Mouse (Mus musculus) midbrain, postnatal 0 days (tissue): ENCODE measurements around the gene Hnrnpdl. TPM values are rescaled to one million over a fixed set of nuclear protein-coding genes. Genes with fewer than 3 reads are reported as not detected.

Source experiments
- ATAC-seq: fragments of 200-750 bp; cut with Nextera tagmentation; 2 replicates; pipeline ENCODE4 v1.8.0; 2017; ENCODE audit warnings: moderate number of reproducible peaks, mild to moderate bottlenecking, moderate TSS enrichment, moderate library complexity; ENCODE audit not compliant: low FRiP score
- DNase-seq: peaks from one replicate; pipeline ENCODE4 v3.0.0-alpha.2; 2015; ENCODE audit warnings: low spot score
- H3K27ac ChIP-seq: fragments of 300-500 bp; sonication (generic); 2 replicates; pipeline ENCODE4 v1.5.1; 2014; ENCODE audit warnings: low read depth, mild to moderate bottlenecking, low read length, mixed read lengths
- H3K27me3 ChIP-seq: fragments of 300-500 bp; sonication (generic); 2 replicates; pipeline ENCODE4 v1.6.1; 2014; ENCODE audit warnings: low read length, control low read depth, mixed read lengths; ENCODE audit not compliant: insufficient read depth
- H3K36me3 ChIP-seq: fragments of 300-500 bp; sonication (generic); 2 replicates; pipeline ENCODE4 v1.6.1; 2014; ENCODE audit warnings: low read length, control low read depth, mixed read lengths; ENCODE audit not compliant: insufficient read depth
- H3K4me1 ChIP-seq: fragments of 300-500 bp; sonication (generic); 2 replicates; pipeline ENCODE4 v1.6.1; 2014; ENCODE audit warnings: mild to moderate bottlenecking, control low read depth, antibody characterized with exemption, low read length, mixed read lengths; ENCODE audit not compliant: insufficient read depth
- H3K4me2 ChIP-seq: fragments of 300-500 bp; sonication (generic); 2 replicates; pipeline ENCODE4 v1.6.1; 2014; ENCODE audit warnings: low read depth, mild to moderate bottlenecking, low read length, mixed read lengths; ENCODE audit not compliant: poor library complexity, severe bottlenecking
- H3K4me3 ChIP-seq: fragments of 300-500 bp; sonication (generic); 2 replicates; pipeline ENCODE4 v1.5.1; 2014; ENCODE audit warnings: low read depth, mild to moderate bottlenecking, low read length, moderate library complexity
- H3K9ac ChIP-seq: fragments of 300-500 bp; sonication (generic); replicated peaks from 2 replicates; pipeline ENCODE4 v1.6.1; 2014; ENCODE audit warnings: mild to moderate bottlenecking, low read length, moderate library complexity, mixed read lengths; ENCODE audit not compliant: poor library complexity, severe bottlenecking
- H3K9me3 ChIP-seq: fragments of 300-500 bp; sonication (generic); 2 replicates; pipeline ENCODE4 v1.6.1; 2016; ENCODE audit warnings: low read length, control low read depth
- CTCF ChIP-seq: IDR thresholded peaks from 2 replicates; pipeline ENCODE4 v1.5.1; 2016; ENCODE audit warnings: antibody characterized with exemption, mild to moderate bottlenecking
- WGBS: fragments of 180-500 bp; shearing (Covaris S2); extraction: QIAGEN DNeasy Blood & Tissue Kit; methylation state at CpG from one replicate; pipeline ENCODE4 v1.1.7; 2014; 5-methylcytosine and 5-hydroxymethylcytosine counted together
- polyA plus RNA-seq: library from polyadenylated mRNA; unstranded; fragments of >200 nt; fragmentation: Nextera tagmentation; extraction: Ambion mirVana; gene quantifications from 2 replicates; pipeline ENCODE4 v1.2.1, GENCODE M21; 2015
- total RNA-seq: library from RNA; depleted of rRNA; stranded (reverse); fragments of >200 nt; gene quantifications from 2 replicates; pipeline ENCODE4 v1.2.3, GENCODE M21; 2014

Gene Hnrnpdl
- total and polyA plus RNA-seq, 2 experiments from 2014 or later, result 145 to 214 TPM

DNA sequence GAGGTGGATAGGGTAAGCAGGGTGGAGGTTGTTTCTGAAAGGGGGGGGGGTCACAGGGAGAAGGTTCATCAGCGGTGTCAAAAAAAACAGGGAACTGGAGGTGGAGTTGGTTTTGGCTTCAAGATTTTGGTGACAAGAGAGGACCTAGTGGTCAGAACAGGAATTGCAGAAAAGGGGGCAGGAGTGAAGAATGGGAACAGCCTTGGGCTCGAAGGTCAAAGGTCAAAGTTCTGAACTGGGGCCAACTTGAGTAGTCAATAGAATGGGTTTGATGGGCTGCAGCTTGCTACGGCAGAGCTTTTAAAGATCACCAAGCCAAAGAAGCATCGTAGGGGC lies 32.5 kb downstream of the Hnrnpdl start:
- H3K27me3 ChIP-seq, result no peaks in the 10 kb centered on the region
- no peak overlapping the region for H3K9ac ChIP-seq
- ATAC-seq, result no peak
- H3K27ac ChIP-seq, result no peak overlapping the region
- no peak overlapping the region for H3K4me3 ChIP-seq
- no peaks in the 10 kb centered on the region for H3K9me3 ChIP-seq
- no peak overlapping the region for H3K4me2 ChIP-seq
- no peak for TF ChIP-seq CTCF
- H3K4me1 ChIP-seq, result no peaks in the 10 kb centered on the region
- H3K36me3 ChIP-seq, result no peaks in the 10 kb centered on the region
- DNase-seq, result no peak
- 83% methylated on average over 4 of the region's 4 CpGs for WGBS

GRCm38 (mm10) chr5:100006324-100007039 lies 33.0 kb downstream of the Hnrnpdl start:
- Histone ChIP-seq H3K9ac (no peak overlapping the region), H3K4me2 (no peak overlapping the region), H3K27me3 (no peaks in the 10 kb centered on the region), H3K4me3 (no peak overlapping the region), H3K36me3 (no peaks in the 10 kb centered on the region), H3K9me3 (no peaks in the 10 kb centered on the region), H3K27ac (no peak overlapping the region), H3K4me1 (no peaks in the 10 kb centered on the region)
- DNase-seq, result no peak
- TF ChIP-seq CTCF, result no peak
- no peak for ATAC-seq
- 92% methylated on average over 4 of the region's 4 CpGs for WGBS

- DNase-seq (no peak), ATAC-seq (no peak)
- WGBS, result 77% methylated on average over 6 of the region's 6 CpGs
- no peak overlapping the region for H3K4me2 ChIP-seq
- H3K27me3 ChIP-seq, result no peaks in the 10 kb centered on the region
- H3K36me3 ChIP-seq, result no peaks in the 10 kb centered on the region
- H3K27ac ChIP-seq, result no peak overlapping the region
- H3K4me3 ChIP-seq, result no peak overlapping the region
- no peak overlapping the region for H3K9ac ChIP-seq
- no peaks in the 10 kb centered on the region for H3K4me1 ChIP-seq
- TF ChIP-seq CTCF, result no peak
- no peaks in the 10 kb centered on the region for H3K9me3 ChIP-seq
Observed at GRCm38 (mm10) chr5:100005896-100006295, 33.6 kb downstream of the Hnrnpdl start.

DNA sequence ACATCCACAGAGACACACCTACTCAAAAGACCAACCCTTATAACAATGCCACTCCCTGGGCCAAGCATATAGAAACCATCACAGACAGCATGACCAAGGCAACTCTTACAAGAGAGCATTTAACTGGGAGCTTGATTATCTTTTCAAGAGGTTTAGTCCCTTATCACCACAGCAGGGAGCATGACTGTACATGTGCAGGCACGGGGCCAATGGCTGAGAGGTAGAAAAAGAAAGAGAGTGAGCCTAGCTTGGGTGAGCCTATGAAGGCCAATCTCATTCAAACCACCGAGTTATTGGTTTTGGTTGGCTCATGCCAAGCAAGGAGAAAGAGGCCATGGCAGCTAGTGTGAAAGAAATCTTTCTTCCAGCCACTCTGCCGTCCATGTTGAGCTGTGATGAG lies 34.0 kb downstream of the Hnrnpdl start:
- Histone ChIP-seq H3K27me3 (no peaks in the 10 kb centered on the region), H3K4me3 (no peak overlapping the region), H3K4me2 (no peak overlapping the region), H3K36me3 (no peaks in the 10 kb centered on the region), H3K27ac (no peak overlapping the region), H3K9ac (no peak overlapping the region), H3K4me1 (no peaks in the 10 kb centered on the region), H3K9me3 (no peaks in the 10 kb centered on the region)
- WGBS, result 67% methylated on average over 3 of the region's 3 CpGs
- ATAC-seq (no peak), DNase-seq (no peak)
- no peak for TF ChIP-seq CTCF

GRCm38 (mm10) chr5:100003895-100004294 lies 35.6 kb downstream of the Hnrnpdl start:
- no peak overlapping the region for H3K4me2 ChIP-seq

DNA sequence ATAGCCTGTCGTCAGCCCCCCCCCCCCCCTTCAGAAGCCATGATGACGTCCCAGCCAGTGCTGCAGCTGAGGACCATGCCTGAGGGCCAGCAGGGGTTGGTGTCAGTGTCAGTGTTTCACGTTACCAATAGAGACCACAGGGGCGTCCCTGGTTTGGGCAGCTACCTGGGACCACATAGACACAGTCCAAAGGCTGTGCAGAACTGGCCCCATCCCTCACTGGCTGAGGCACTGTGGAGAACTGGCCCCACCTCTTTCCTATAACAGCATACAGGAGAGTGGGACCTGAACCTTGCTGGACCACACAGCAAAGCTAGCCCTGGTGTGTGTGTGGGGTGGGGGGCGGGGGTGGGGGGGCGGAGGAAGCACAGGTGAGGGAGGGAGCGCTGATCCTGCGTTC lies 39.0 kb downstream of the Hnrnpdl start:
- WGBS, result 33% methylated on average over 7 of the region's 8 CpGs
- H3K36me3 ChIP-seq, result no peaks in the 10 kb centered on the region
- H3K27me3 ChIP-seq, result no peaks in the 10 kb centered on the region
- H3K4me3 ChIP-seq, result no peak overlapping the region
- no peak for TF ChIP-seq CTCF
- no peak overlapping the region for H3K27ac ChIP-seq
- H3K9ac ChIP-seq, result no peak overlapping the region
- H3K4me2 ChIP-seq, result no peak overlapping the region
- no peaks in the 10 kb centered on the region for H3K9me3 ChIP-seq
- H3K4me1 ChIP-seq, result no peaks in the 10 kb centered on the region
- ATAC-seq (no peak), DNase-seq (no peak)

More at GRCm38 (mm10) chr5:100003895-100004294, 35.6 kb downstream of the Hnrnpdl start:
- no peak overlapping the region for H3K4me3 ChIP-seq
- no peak overlapping the region for H3K9ac ChIP-seq
- ATAC-seq, result no peak
- H3K27ac ChIP-seq, result no peak overlapping the region
- DNase-seq, result no peak
- 92% methylated on average over 4 of the region's 4 CpGs for WGBS
- H3K9me3 ChIP-seq, result no peaks in the 10 kb centered on the region
- no peak for TF ChIP-seq CTCF
- no peaks in the 10 kb centered on the region for H3K36me3 ChIP-seq
- H3K4me1 ChIP-seq, result no peaks in the 10 kb centered on the region
- H3K27me3 ChIP-seq, result no peaks in the 10 kb centered on the region
